Mouse (Mus musculus): ENCODE data around the gene Grb2.

The Grb2 gene

DNA sequence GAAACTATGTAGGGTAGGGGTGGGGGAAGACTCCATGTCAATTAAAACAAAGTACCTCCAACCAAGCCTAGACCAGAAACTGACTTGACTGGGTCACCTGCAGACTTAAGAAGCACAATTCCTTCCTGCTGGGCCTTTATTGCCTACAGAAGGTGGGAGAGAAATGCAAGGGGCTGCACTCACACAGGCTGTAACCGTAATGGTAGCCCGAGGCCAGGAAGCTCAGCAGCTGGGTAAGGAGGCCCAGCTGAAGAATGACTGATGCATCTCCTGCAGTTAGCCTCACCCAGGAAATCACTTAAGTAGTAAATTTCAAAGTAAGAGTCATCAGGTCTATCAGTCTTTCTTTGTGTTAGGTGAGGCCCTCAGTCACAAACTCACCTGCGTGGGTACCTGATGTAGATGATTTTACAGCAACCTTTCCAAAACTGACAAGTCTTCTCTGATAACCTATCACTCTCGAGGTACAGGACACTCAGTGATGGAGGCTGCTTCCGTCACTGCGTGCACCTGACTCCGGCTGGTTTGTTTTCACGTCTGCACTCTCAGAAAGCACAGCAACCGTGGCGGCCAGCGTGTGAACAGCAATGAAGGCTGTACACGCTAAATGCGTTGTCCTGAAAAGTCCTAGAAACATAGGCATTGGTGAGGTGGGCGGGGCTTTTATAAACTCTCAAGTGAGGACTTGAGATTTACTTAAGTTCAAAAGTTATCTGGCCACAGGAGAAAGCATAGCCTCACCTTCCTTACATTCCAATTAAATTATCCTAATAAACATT, 19.1 kb downstream of the Grb2 start:
- no peak for DNase-seq (ENCODE audit: low spot score in 2 of 2)

DNA sequence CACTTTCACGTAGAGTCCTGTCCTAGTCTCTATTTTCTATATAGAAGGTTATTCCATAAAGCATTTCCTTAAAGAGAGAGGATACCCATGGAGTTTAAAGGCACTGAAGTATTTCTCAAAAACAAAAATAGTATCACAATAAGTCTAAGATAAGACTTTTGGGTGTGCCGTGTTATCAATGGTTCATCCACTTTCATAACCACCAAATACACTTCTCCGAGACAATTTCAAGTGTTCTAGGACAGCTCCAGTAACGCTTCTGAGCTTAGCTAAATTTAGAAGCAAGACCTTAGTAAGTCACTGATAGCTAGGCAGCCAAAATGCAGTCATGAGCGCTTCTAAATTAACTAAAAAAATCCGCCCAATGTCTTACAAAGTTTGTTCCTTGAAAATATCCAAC, 22.0 kb downstream of the Grb2 start:
- DNase-seq (ENCODE audit: low spot score in 2 of 2), result no peak

DNA sequence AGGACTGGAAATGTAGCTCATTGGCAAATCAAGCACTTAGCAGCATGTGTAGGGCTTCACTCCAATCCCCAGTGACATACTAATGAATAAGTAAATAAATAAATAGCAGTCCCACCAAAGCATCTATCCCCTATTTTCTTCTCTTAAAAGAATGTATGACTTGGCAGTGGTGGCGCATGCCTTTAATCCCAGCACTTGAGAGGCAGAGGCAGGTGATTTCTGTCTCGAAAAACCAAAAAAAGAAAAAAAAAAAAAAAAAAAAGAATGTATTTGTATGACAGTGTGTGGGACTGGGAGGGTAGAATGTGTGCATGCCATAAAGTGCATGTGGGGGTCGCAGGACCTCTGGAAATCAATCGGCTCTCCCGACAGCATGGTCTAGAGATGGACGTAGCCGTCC, 22.4 kb downstream of the Grb2 start:
- DNase-seq (ENCODE audit: low spot score in 2 of 2), result no peak

DNA sequence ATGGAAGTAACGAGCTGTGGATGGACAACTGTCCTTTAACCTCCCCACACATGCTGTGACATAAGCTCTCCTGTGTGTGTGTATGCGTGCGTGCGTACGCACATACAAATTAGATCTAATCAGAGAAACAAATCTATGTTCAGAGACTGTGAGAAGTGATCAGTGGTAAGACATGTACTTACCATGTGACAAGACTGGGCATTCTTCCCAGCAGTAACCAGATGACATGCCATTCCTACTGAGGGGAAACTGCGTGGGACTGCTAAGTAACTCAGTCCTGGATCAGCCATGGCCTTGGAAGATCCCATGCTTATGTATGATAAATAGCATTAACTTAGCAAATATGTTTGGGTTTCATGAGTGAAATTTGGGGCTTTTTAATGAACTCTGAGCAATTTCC, 23.5 kb downstream of the Grb2 start:
- DNase-seq (ENCODE audit: low spot score in 2 of 2), result no peak

DNA sequence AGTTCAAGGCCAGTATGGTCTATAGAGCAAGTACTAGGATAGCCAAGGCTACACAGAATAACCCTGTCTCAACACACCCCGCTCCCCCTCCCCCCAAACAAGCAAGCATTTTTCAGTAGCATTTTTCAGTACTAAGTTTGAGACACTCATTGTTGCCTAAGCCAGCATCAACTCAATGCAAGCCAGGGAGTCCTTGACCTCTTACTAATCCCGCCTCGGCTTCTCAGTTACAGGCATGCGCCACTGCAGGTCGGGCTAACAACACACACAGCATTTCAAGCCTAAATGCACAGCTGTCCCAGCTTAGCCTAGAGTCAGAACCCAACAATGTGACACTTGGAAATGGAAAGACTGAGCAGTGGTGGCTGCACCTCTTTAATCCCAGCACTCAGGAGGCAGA, 25.1 kb downstream of the Grb2 start:
- no peak for DNase-seq (ENCODE audit: low spot score in 2 of 2)

DNA sequence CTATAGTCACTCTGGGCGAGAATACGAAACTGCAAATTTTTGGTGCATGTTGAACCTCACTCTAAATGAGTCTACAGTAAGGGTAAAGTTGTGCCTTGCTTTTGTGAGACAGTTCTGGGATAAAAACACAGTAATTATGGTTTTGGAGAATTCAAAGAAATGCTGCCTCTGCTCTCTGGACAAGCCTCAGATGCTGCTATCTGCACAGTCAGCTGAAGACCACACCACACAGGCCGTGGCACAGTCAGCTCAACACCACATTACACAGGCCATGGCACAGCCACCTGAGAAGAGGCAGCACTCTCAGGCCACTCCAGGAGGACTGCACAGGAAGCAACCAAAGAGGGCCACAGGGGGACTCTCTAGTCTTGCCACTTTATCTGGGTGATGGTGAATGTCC, 26.0 kb downstream of the Grb2 start:
- DNase-seq (ENCODE audit: low spot score in 2 of 2), result no peak

DNA sequence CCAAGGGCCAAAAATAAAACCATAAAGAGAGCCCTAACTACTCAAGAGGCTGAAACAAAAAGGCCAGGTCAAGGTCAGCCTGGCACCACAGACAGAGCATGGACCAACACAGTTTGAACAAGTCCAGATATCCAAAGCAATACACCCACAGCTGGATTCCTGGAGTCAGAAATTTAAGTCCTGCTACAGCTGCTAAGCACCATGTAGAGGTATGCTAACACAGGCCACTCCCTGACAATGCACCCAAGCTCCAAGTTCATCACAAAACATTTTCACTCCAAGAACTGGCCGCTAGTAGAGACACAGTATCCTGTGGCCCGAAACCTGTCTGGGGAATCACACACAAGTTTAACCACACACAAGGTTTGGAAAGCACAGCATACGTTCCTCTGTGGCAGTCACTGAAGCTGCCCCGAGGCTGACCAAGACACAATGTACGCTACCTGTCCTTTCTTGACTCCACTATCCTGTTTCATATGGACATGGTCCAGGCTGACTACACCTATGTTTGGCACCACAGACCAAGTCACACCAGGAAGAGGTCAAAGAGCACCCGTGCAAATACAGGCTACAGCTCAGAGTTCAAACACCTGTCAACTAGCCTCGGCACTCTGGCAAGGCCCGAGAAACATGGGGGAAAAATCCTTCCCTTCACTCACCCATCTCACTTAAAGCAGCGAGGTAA, 28.7 kb downstream of the Grb2 start:
- DNase-seq (ENCODE audit: low spot score in 2 of 2), result no peak

DNA sequence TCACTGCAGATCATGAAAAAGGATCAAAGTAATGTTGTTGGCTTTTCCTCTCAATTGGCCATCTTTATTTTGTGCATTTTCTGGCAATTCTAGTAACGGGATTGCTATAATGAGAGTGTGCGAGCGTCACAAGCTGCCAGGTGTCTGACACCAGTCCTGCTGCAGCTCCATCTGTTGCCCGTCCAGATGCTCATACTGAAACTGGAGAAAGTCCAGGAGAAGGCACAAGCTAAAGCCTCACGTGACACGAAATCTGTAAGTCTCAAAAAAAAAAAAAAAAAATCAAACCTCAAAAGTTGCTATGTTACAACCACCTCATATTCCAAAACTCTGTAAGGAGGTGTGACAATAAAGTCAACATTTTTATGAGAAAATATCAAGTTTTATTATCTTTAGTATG, 29.5 kb downstream of the Grb2 start:
- peak; percentile 26 to 38 for DNase-seq (ENCODE audit: low spot score in 2 of 2)

DNA sequence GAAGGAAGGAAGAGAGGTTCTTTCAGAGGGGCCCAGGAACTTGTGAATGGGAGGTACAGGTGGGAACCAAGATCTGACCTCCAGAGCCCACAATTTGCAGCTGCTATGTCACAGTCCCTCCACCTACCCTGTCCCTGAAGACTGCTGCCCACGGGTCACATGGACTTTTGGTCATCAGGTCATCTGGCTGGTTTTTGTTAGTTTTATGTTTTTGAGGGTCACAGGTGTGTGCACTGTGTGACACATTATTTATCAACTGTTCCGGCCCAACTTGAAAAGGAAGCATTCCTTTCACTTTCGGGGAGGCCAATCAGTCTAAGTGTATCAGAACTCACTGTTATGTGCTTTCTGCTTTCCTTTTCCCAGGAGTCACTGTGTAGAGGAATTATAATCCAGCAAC, 30.9 kb downstream of the Grb2 start:
- DNase-seq (ENCODE audit: low spot score in 2 of 2), result no peak

DNA sequence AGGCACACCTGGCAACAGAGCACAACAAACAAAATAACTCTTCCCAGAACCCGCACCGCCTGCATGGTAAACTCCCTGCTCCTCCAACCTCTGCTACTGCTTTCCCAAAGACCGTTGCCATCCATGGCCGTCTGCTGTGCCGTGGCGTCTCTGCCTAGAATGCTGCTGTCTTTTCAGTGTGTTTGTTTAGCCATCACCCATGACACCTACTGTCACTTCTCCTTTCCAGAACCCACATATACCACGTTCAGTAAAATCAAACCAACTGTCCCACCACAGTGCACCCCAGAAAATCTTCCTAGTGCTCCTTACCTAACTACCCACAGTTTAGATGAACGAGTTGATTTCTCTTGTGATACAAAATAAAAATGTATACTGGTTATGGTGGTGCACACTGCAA, 31.7 kb downstream of the Grb2 start:
- no peak for DNase-seq (ENCODE audit: low spot score in 2 of 2)

DNA sequence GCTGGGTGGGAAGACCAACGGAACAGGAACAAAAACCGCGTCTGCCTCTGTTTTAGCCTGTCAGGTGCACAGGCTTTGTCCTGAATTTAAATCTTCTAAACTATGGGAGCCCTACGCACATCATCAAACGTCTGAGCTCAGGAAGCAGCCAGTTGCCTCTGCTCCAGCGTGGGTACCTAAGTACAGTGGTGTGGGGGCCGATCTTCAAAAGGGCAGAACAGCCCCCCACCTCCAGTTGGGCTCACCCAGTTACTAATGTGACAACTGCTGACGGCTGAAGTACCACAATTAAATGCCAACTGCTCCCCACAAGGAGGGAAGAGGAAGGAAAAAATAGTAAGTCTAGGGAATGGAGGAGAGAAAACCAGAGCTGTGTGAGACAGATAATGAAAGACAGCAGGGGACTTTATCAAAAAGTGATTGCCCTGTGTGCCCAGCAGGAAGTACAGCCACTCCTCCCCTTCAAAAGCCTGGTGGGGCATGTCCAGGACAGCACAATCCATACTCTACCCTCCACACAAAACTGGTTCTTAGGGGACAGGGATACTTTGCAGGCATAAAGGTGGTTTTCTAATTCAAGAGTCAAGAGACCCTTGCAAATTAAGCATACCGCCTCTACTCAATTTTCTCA, 34.0 kb downstream of the Grb2 start:
- DNase-seq (ENCODE audit: low spot score in 2 of 2), result peak; percentile 60 to 73

DNA sequence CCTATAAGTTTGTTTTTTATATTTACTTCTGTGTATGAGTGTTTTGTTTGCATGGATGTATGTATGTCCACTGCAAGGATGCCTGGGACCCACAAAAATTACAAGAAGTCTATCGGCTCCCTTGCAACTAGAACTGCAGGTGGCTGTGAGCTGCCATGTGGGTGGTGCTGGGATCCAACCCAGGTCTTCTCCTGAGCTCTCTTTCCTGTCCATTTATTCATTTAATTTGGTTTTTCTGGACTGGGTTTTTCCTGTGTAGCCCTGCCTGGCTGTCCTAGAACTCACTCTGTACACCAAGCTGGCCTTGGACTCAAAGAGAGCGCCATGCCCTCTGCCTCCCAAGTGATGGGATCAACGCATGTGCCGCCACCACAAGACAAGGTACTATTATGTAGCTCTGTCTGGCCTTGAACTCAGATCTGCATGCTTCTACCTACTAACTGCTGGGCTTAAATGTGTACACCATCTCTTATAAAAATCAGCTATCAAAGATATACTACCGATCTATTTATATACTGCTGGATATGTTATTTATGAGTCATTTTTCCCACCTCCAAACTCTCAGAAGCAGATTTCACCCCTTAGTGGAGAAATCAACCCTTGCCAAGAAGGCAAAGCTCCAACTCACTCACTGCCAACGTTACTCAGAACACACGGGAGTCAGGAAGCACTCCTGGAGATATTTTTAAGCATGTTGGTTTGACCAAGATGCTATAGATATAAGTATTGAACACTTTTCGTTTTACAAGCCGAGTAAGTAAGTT, 34.7 kb downstream of the Grb2 start:
- no peak for DNase-seq (ENCODE audit: low spot score in 2 of 2)

DNA sequence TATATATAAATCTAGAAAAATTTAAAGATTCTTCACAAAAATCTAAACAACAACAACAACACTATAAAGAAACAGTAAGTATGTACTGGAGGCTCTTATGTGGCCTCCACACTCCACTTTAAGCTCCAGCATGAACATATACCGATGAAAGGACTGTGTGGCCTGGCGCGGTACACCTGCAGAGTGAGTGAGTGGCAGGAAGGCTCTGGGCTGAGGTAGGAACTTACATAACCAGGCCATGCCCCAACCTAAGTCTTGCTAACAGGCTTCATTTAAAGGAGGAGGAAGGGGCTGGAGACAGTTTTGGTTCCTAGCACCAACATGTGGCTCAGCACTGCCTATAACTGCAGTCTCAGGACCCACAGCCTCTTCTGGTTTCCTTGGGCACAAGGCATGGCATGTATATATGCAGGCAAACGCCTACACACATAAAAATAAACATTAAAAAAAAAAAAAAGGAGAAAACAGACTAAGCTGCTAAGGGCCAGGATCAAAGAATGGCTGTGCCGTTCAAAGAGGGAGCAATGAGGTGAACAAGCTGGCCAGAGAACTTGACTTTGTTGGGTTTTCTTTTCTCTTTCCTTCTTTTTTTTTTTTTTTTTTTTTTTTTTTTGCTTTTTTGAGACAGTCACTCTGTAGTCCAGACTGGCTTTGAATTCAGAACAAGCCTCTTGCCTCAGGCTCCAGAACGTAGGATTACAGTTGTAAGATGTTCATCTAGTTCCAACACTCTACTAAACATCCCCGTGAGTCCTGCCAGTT, 36.0 kb downstream of the Grb2 start:
- no peak for DNase-seq (ENCODE audit: low spot score in 2 of 2)

DNA sequence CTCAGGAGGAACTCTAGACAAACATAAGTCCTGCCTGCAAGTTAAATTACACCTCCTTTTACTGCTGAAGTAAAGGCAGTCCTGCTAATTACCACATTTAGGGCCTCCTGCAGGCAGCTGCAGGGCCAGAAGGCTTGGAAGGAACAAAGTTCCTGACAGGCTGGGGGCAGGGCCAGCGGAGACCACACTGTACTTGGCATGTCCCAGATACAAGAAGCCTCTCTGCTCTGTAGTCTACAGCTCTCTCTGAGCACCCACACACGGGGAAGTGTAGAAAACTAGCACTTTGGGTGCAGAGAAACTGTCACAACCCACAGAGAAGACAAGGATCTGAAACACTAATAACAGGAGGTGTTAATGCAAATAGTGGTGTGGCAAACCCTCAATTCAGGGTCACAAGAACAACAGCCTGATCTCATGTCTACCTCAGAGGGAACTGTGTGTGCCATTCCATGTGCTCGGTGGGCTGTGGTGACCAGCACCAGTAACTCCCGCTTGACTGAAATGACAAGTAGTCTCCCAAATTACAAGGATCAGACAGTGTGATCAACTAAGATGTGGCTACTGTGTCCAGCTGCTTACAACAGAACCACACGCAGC, 37.8 kb downstream of the Grb2 start:
- peak; percentile 38 to 77 for DNase-seq (ENCODE audit: low spot score in 2 of 2)

DNA sequence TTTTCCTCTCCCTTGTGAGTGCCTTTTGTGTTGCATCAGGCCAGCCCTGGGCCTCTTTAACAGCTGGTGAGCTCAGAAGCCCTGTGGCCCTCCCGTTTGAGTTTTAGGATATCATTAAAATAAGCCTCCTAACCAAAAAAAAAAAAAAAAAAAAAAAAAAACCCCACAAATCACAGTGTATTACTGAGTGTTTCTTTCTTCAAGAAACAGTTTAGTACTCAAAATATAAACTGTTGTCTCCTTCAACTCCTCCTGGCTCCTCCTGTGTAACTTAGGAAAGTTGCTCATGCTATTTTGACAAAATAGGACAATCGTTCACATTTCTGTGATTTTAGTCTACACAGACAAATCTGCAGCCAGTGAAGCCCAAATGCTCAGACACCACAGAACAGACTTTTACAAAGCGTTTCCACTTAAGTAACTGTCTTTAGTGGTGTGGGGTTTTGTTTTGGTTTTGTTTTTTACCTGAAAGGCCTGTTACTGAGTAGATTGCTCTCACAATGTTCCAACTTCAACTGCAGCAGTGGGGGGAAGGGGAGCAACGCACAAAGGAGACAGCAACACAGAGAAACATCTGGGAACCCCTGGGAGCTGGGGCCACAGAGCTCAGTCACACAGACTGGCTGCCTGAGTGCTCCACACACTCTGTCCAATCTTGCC, 44.6 kb downstream of the Grb2 start:
- DNase-seq (ENCODE audit: low spot score in 2 of 2), result no peak

DNA sequence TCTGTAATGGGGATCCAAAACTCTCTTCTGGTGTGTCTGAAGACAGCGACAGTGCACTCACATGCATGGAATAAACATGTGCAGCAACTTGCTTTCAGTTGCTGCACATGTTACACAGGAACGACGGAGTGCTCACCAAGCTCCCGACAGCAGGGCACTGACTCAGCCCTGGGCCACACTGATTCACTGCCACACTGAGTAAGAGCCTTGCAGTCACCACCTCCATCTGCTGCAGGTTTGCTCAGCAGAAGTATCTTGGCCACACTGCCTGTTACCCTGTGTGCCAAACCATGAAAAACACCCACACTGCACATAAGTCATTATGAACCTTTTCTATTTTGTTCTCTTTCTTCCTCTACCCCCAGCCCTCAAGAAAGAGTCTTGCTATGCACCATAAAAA, 48.0 kb downstream of the Grb2 start:
- peak; percentile 54 to 56 for DNase-seq (ENCODE audit: low spot score in 2 of 2)

DNA sequence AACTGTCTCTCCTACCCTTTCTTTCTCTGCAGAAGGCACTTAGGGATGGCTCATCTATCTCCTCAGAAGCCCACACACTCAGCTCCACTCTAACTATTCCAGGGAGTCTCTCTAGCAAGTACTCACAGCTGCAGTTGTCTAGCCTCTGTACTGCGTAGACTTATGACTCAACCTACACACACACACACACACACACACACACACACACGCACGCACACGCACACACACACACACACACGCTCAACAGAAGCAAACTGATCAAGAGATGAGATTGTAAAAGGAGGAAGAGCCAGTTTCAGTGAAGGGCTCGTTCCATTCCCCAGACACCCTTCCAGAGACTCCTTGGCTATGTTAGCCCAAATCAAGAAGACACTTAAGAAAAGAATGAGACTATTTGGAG, 49.9 kb downstream of the Grb2 start:
- DNase-seq (ENCODE audit: low spot score in 2 of 2), result peak in 1 of 2 experiments; percentile 56

DNA sequence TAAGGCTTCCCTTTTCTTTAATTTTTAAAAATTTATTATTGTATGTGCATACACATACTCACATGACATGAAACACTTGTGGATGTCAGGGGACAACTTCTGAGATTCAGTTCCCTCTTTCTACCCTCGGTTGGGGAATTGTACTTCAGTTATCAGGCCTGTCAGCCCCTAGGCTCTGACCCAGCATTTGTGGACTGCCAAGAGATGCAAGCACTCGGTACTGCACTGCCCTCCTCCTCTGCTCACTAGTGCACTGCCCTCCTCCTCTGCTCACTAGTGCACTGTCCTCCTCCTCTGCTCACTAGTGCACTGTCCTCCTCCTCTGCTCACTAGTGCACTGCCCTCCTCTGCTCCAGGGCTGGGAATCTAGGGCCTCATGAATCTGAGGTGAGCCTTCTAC, 54.3 kb downstream of the Grb2 start:
- DNase-seq (ENCODE audit: low spot score in 2 of 2), result no peak

DNA sequence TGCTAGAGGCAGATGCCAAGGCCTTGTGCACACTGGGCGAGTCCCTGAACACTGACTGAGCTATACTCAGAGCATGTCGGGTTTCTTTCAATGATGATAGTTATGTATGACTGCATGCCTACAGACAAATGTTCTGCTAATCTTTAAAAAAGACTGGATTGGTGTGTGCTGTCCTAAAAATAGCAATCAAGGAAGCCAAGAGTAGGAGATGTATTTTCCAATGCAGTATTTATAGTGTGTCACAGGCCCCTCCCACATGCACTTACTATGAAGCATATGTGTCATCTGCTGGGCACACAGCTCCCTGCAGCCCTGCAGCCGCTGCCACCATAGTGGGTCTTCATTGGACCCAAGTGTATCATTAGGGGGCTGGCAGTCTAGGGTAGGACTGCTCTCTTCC, 55.2 kb downstream of the Grb2 start:
- DNase-seq (ENCODE audit: low spot score in 2 of 2), result peak; percentile 39 to 55

DNA sequence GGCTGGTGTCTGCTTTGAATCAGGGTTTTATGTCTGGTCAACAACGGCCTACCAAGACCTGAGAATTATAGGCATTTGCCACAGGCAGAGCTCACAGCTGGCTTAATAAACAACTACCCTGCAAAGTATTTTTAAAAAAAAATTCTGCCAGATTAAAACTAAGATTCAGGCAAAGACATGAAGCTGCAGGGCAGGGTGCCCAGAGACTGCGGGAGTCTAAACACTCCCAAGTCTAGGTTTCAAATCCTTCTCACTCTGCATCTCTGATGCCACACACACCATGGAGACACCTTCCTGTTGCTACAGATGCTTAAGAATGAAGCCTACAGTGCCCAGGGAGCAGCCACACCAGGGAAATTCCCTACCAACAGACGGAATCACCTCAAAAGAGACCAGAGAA, 56.7 kb downstream of the Grb2 start:
- DNase-seq (ENCODE audit: low spot score in 2 of 2), result no peak

DNA sequence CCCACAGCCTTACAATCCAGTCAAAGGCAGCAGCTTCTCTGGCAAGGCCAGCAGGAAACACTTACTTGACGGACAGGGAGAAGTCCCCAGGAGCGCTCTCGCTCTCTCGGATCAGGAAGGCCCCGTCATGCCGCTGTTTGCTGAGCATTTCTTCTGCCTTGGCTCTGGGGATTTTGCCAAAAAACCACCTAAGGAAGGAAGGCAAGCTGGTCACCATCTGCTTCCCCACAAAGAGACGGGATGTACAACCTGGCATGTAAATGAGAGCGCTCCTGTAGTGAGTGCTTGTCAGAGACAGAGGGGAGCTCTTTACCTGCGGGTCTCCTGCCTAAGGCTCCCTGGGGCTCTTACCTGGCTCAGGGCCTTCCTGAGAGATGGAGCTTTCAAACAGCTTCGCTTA, 58.7 kb downstream of the Grb2 start:
- peak in 1 of 2 experiments; percentile 34 for DNase-seq (ENCODE audit: low spot score in 2 of 2)

Data from right cerebral cortex, postnatal 36 days (tissue).